Mouse (Mus musculus): ENCODE results near the gene Gcnt2. TPM values are rescaled to one million over a fixed set of nuclear protein-coding genes. Genes with fewer than 3 reads are reported as not detected.

Gcnt2 gene
- polyA plus RNA-seq (2012; rRNA removed) = 1.2 TPM in 2 replicates

- no peak for DNase-seq
- 16% methylated on average over 22 of the region's 22 CpGs for WGBS
- Histone ChIP-seq H3K27ac (ENCODE audit: control insufficient read depth, insufficient read depth, low read length) (no peak within 1 kb of the TSS), H3K27me3 (ENCODE audit: control insufficient read depth, insufficient read depth, low read length) (no peaks in the 10 kb centered on the region; the same call in 1 of the 2 replicates), H3K4me1 (replicated peaks; ENCODE audit: control insufficient read depth, insufficient read depth, low read length) (no peaks in the 10 kb centered on the region), H3K36me3 (ENCODE audit: control insufficient read depth, insufficient read depth, low read length) (no peaks in the 10 kb centered on the region), H3K4me3 (ENCODE audit: control insufficient read depth, insufficient read depth, low read length) (no peak within 1 kb of the TSS)
- TF ChIP-seq CTCF (IDR thresholded peaks at IDR 0.05; ENCODE audit: borderline replicate concordance, control insufficient read depth, extremely low read depth, insufficient read depth, low read length, poor library complexity) (no peak), POLR2A (IDR thresholded peaks at IDR 0.05; ENCODE audit: control insufficient read depth, extremely low read depth, insufficient read depth, low read length, poor library complexity) (no peak)
Measured at GRCm38 (mm10) chr13:40859652-40860399, at the start of gene Gcnt2. Gene Gcnt2 (plus strand): TSS chr13:40859754.

- TF ChIP-seq POLR2A (IDR thresholded peaks at IDR 0.05; ENCODE audit: control insufficient read depth, extremely low read depth, insufficient read depth, low read length, poor library complexity) (no peak), CTCF (IDR thresholded peaks at IDR 0.05; ENCODE audit: borderline replicate concordance, control insufficient read depth, extremely low read depth, insufficient read depth, low read length, poor library complexity) (no peak)
- Histone ChIP-seq H3K27me3 (ENCODE audit: control insufficient read depth, insufficient read depth, low read length) (no peaks in the 10 kb centered on the region), H3K27ac (ENCODE audit: control insufficient read depth, insufficient read depth, low read length) (no peak overlapping the region), H3K4me1 (replicated peaks; ENCODE audit: control insufficient read depth, insufficient read depth, low read length) (no peaks in the 10 kb centered on the region), H3K36me3 (ENCODE audit: control insufficient read depth, insufficient read depth, low read length) (no peaks in the 10 kb centered on the region), H3K4me3 (ENCODE audit: control insufficient read depth, insufficient read depth, low read length) (no peak overlapping the region)
- 81% methylated on average over 1 of the region's 1 CpGs for WGBS
- DNase-seq = no peak
Measured at GRCm38 (mm10) chr13:40820617-40821016, 38.9 kb upstream of the Gcnt2 start.

- WGBS = 90% methylated on average over 2 of the region's 2 CpGs
Measured at GRCm38 (mm10) chr13:40821911-40822310, 37.6 kb upstream of the Gcnt2 start.

GRCm38 (mm10) chr13:40841146-40841787 is 18.3 kb upstream of the Gcnt2 start:
- H3K4me1 ChIP-seq (replicated peaks; ENCODE audit: control insufficient read depth, insufficient read depth, low read length) = no peaks in the 10 kb centered on the region
- 0 out of 2 replicates have a peak, but pooled peaks cover 2% of the 10 kb centered on the region for H3K27me3 ChIP-seq (ENCODE audit: control insufficient read depth, insufficient read depth, low read length)
- H3K4me3 ChIP-seq (ENCODE audit: control insufficient read depth, insufficient read depth, low read length) = no peak overlapping the region
- H3K36me3 ChIP-seq (ENCODE audit: control insufficient read depth, insufficient read depth, low read length) = no peaks in the 10 kb centered on the region
- TF ChIP-seq POLR2A (IDR thresholded peaks at IDR 0.05; ENCODE audit: control insufficient read depth, extremely low read depth, insufficient read depth, low read length, poor library complexity) (no peak), CTCF (IDR thresholded peaks at IDR 0.05; ENCODE audit: borderline replicate concordance, control insufficient read depth, extremely low read depth, insufficient read depth, low read length, poor library complexity) (no peak)
- no peak for DNase-seq
- no peak overlapping the region for H3K27ac ChIP-seq (ENCODE audit: control insufficient read depth, insufficient read depth, low read length)
- 84% methylated on average over 10 of the region's 10 CpGs for WGBS

More at GRCm38 (mm10) chr13:40821911-40822310, 37.6 kb upstream of the Gcnt2 start:
- H3K36me3 ChIP-seq (ENCODE audit: control insufficient read depth, insufficient read depth, low read length) = no peaks in the 10 kb centered on the region
- no peak for TF ChIP-seq POLR2A (IDR thresholded peaks at IDR 0.05; ENCODE audit: control insufficient read depth, extremely low read depth, insufficient read depth, low read length, poor library complexity)
- TF ChIP-seq CTCF (IDR thresholded peaks at IDR 0.05; ENCODE audit: borderline replicate concordance, control insufficient read depth, extremely low read depth, insufficient read depth, low read length, poor library complexity) = no peak
- H3K27me3 ChIP-seq (ENCODE audit: control insufficient read depth, insufficient read depth, low read length) = no peaks in the 10 kb centered on the region
- no peaks in the 10 kb centered on the region for H3K4me1 ChIP-seq (replicated peaks; ENCODE audit: control insufficient read depth, insufficient read depth, low read length)
- H3K4me3 ChIP-seq (ENCODE audit: control insufficient read depth, insufficient read depth, low read length) = no peak overlapping the region
- DNase-seq = no peak
- H3K27ac ChIP-seq (ENCODE audit: control insufficient read depth, insufficient read depth, low read length) = no peak overlapping the region

GRCm38 (mm10) chr13:40842141-40842540 is 17.4 kb upstream of the Gcnt2 start:
- DNase-seq = no peak
- Histone ChIP-seq H3K4me1 (replicated peaks; ENCODE audit: control insufficient read depth, insufficient read depth, low read length) (no peaks in the 10 kb centered on the region), H3K4me3 (ENCODE audit: control insufficient read depth, insufficient read depth, low read length) (no peak overlapping the region), H3K36me3 (ENCODE audit: control insufficient read depth, insufficient read depth, low read length) (no peaks in the 10 kb centered on the region), H3K27ac (ENCODE audit: control insufficient read depth, insufficient read depth, low read length) (no peak overlapping the region), H3K27me3 (ENCODE audit: control insufficient read depth, insufficient read depth, low read length) (0 out of 2 replicates have a peak, but pooled peaks cover 2% of the 10 kb centered on the region)
- 50% methylated on average over 1 of the region's 1 CpGs for WGBS
- TF ChIP-seq CTCF (IDR thresholded peaks at IDR 0.05; ENCODE audit: borderline replicate concordance, control insufficient read depth, extremely low read depth, insufficient read depth, low read length, poor library complexity) (no peak), POLR2A (IDR thresholded peaks at IDR 0.05; ENCODE audit: control insufficient read depth, extremely low read depth, insufficient read depth, low read length, poor library complexity) (no peak)

- peak; percentile 62 for DNase-seq
- Histone ChIP-seq H3K27me3 (ENCODE audit: control insufficient read depth, insufficient read depth, low read length) (0 out of 2 replicates have a peak, but pooled peaks cover 2% of the 10 kb centered on the region), H3K4me3 (ENCODE audit: control insufficient read depth, insufficient read depth, low read length) (no peak overlapping the region), H3K27ac (ENCODE audit: control insufficient read depth, insufficient read depth, low read length) (no peak overlapping the region), H3K36me3 (ENCODE audit: control insufficient read depth, insufficient read depth, low read length) (no peaks in the 10 kb centered on the region), H3K4me1 (replicated peaks; ENCODE audit: control insufficient read depth, insufficient read depth, low read length) (no peaks in the 10 kb centered on the region)
- TF ChIP-seq POLR2A (IDR thresholded peaks at IDR 0.05; ENCODE audit: control insufficient read depth, extremely low read depth, insufficient read depth, low read length, poor library complexity) = no peak
- TF ChIP-seq CTCF (IDR thresholded peaks at IDR 0.05; ENCODE audit: borderline replicate concordance, control insufficient read depth, extremely low read depth, insufficient read depth, low read length, poor library complexity) = no peak
- WGBS = 47% methylated on average over 5 of the region's 5 CpGs
Measured at GRCm38 (mm10) chr13:40843418-40844067, 16.0 kb upstream of the Gcnt2 start.

All from thymus, adult 2 months (tissue).